Mouse (Mus musculus): Measurements from ENCODE around the gene Ttc24. TPM values are rescaled to one million over a fixed set of nuclear protein-coding genes. Genes with fewer than 3 reads are reported as not detected.

Ttc24 gene
- total and polyA plus RNA-seq, 3 experiments, result not detected

GRCm38 (mm10) chr3:88082663-88083062, 4.6 kb upstream of the Ttc24 start:
- Histone ChIP-seq H3K36me3 (replicated peaks in 1 of 2; ENCODE audit: control insufficient read depth in 1 of 2, insufficient read depth in 1 of 2, low read length in 1 of 2) (peaks cover 0 to 24% of the 10 kb centered on the region in 2 experiments), H3K9me3 (replicated peaks; ENCODE audit: low read length) (no peaks in the 10 kb centered on the region), H3K4me3 (replicated peaks in 1 of 3; ENCODE audit: low read depth in 2 of 3, low read length in 2 of 3, poor library complexity in 1 of 3) (peak overlapping the region; percentile 56 to 76 (median 66)), H3K9ac (ENCODE audit: insufficient read depth, low read depth) (peak overlapping the region; percentile 1; the same call in 1 of the 2 replicates), H3K4me2 (ENCODE audit: insufficient read depth, low read depth, poor library complexity, severe bottlenecking) (peak overlapping the region; percentile 65), H3K27me3 (replicated peaks) (peaks cover 12% of the 10 kb centered on the region), H3K4me1 (ENCODE audit: control insufficient read depth in 1 of 2, insufficient read depth in 2 of 2) (peaks cover 10 to 40% of the 10 kb centered on the region in 2 experiments), H3K79me2 (replicated peaks; ENCODE audit: control insufficient read depth, extremely low read depth, insufficient read depth, poor library complexity, severe bottlenecking) (no peaks in the 10 kb centered on the region), H3K27ac (ENCODE audit: insufficient read depth, low read depth) (peak overlapping the region; percentile 66; the same call in 1 of the 2 replicates)
- dilution Hi-C loops (cut with MboI; ENCODE audit: extremely low pct_ligation_motif_present, extremely low pct_unique_long_range_greater_than_20kb, low sequenced_read_pairs) (no loop called here), in situ Hi-C loops (cut with MboI; ENCODE audit: low pct_ligation_motif_present, low pct_unique_long_range_greater_than_20kb, low sequenced_read_pairs) (loop anchor here (5.0 kb wide), 1 partner anchor 60 kb away; no protein-coding TSS in a partner anchor)
- TF ChIP-seq ZNF384 (IDR thresholded peaks at IDR 0.05; ENCODE audit: low read depth, low read length) (no peak), ELF1 (IDR thresholded peaks at IDR 0.05; ENCODE audit: low read depth, low read length) (peak; percentile 63), E2F4 (IDR thresholded peaks at IDR 0.05; ENCODE audit: insufficient replicate concordance, low read depth, low read length) (0 out of 2 replicates have a peak, but pooled peaks have one; percentile 23), JUND (conservative IDR thresholded peaks at IDR 0.05; ENCODE audit: low read depth, low read length) (peak; percentile 79), KAT2A (IDR thresholded peaks at IDR 0.05; ENCODE audit: insufficient replicate concordance, low read length) (no peak), MXI1 (IDR thresholded peaks at IDR 0.05; ENCODE audit: low read depth, low read length) (peak; percentile 28; the same call in 1 of the 2 replicates), POLR2A (IDR thresholded peaks at IDR 0.05; ENCODE audit: low read depth, low read length) (no peak), TBP (conservative IDR thresholded peaks at IDR 0.05; ENCODE audit: low read depth, low read length) (no peak), MAX (IDR thresholded peaks at IDR 0.05; ENCODE audit: low read length) (peak; percentile 48), NRF1 (IDR thresholded peaks at IDR 0.05; ENCODE audit: low read depth, low read length) (peak; percentile 31; the same call in 1 of the 2 replicates), ZC3H11A (IDR thresholded peaks at IDR 0.05; ENCODE audit: low read depth, low read length) (no peak), TCF12 (IDR thresholded peaks at IDR 0.05; ENCODE audit: low read depth, low read length) (peak; percentile 42; the same call in 1 of the 2 replicates), USF2 (conservative IDR thresholded peaks at IDR 0.05; ENCODE audit: low read depth, low read length) (no peak), SMC3 (IDR thresholded peaks at IDR 0.05; ENCODE audit: low read depth, low read length) (no peak), CTCF (conservative IDR thresholded peaks at IDR 0.05 in 1 of 2, IDR thresholded peaks at IDR 0.05 in 1 of 2; ENCODE audit: low read depth in 2 of 2, low read length in 2 of 2) (no peak), UBTF (IDR thresholded peaks at IDR 0.05; ENCODE audit: low read depth, low read length) (no peak), PAX5 (IDR thresholded peaks at IDR 0.05; ENCODE audit: low read length) (no peak), ZKSCAN1 (IDR thresholded peaks at IDR 0.05; ENCODE audit: borderline replicate concordance, low read depth, low read length) (no peak), GABPA (IDR thresholded peaks at IDR 0.05; ENCODE audit: insufficient replicate concordance, low read depth, low read length) (no peak), RAD21 (IDR thresholded peaks at IDR 0.05; ENCODE audit: low read depth, low read length) (no peak), SIN3A (IDR thresholded peaks at IDR 0.05; ENCODE audit: low read length) (peak; percentile 92), MAFK (IDR thresholded peaks at IDR 0.05; ENCODE audit: insufficient replicate concordance, low read length) (0 out of 2 replicates have a peak, but pooled peaks have one; percentile 48), ZMIZ1 (IDR thresholded peaks at IDR 0.05; ENCODE audit: low read depth, low read length) (no peak), CHD1 (IDR thresholded peaks at IDR 0.05; ENCODE audit: low read depth, low read length) (peak; percentile 42; the same call in 1 of the 2 replicates), MEF2A (IDR thresholded peaks at IDR 0.05; ENCODE audit: borderline replicate concordance, low read depth, low read length) (peak; percentile 74), MYC (IDR thresholded peaks at IDR 0.05; ENCODE audit: low read depth, low read length) (peak; percentile 83; the same call in 1 of the 2 replicates), NELFE (IDR thresholded peaks at IDR 0.05; ENCODE audit: low read depth, low read length) (no peak), BHLHE40 (IDR thresholded peaks at IDR 0.05; ENCODE audit: low read depth, low read length) (peak; percentile 67), JUN (IDR thresholded peaks at IDR 0.05; ENCODE audit: insufficient read depth, low read depth, low read length) (peak; percentile 89), USF1 (IDR thresholded peaks at IDR 0.05; ENCODE audit: low read depth, low read length) (no peak), MAZ (IDR thresholded peaks at IDR 0.05; ENCODE audit: low read depth, low read length) (peak; percentile 64; the same call in 1 of the 2 replicates), CHD2 (IDR thresholded peaks at IDR 0.05; ENCODE audit: low read length) (peak; percentile 59; the same call in 1 of the 2 replicates), IRF4 (IDR thresholded peaks at IDR 0.05; ENCODE audit: low read depth, low read length) (peak; percentile 77), HCFC1 (IDR thresholded peaks at IDR 0.05; ENCODE audit: low read depth, low read length) (peak; percentile 45), EP300 (IDR thresholded peaks at IDR 0.05; ENCODE audit: low read length) (peak; percentile 64), RCOR1 (conservative IDR thresholded peaks at IDR 0.05; ENCODE audit: low read depth, low read length) (0 out of 2 replicates have a peak, but pooled peaks have one; percentile 57), POLR2AphosphoS2 (IDR thresholded peaks at IDR 0.05; ENCODE audit: low read depth, low read length) (no peak), ETS1 (conservative IDR thresholded peaks at IDR 0.05; ENCODE audit: low read depth, low read length) (peak; percentile 89)
- peak; percentile 88 for DNase-seq (ENCODE audit: extremely low read depth)

Measured in CH12.LX (cell line).